Mouse (Mus musculus) kidney, adult 2 months (tissue): Measurements from ENCODE around the gene Sept4.

ENCODE experiments used
- CTCF ChIP-seq: fragments of 200-500 bp; conservative IDR thresholded peaks from 2 replicates; pipeline ENCODE4 v1.5.1; 2011; ENCODE audit warnings: low read depth, mild to moderate bottlenecking, control low read depth, low read length, moderate library complexity, mixed read lengths; ENCODE audit not compliant: insufficient read depth, insufficient read length
- POLR2A ChIP-seq: fragments of 200-500 bp; IDR thresholded peaks from one replicate; pipeline ENCODE4 v1.6.1; 2011; ENCODE audit warnings: low read depth, low read length, control low read depth

- TF ChIP-seq CTCF (no peak), POLR2A (no peak)
Observed at GRCm38 (mm10) chr11:87571361-87571950, 2.8 kb downstream of the Sept4 start.
